Comparison of ENCODE assay signal across 8 mouse cellular contexts in the genomic region with DNA sequence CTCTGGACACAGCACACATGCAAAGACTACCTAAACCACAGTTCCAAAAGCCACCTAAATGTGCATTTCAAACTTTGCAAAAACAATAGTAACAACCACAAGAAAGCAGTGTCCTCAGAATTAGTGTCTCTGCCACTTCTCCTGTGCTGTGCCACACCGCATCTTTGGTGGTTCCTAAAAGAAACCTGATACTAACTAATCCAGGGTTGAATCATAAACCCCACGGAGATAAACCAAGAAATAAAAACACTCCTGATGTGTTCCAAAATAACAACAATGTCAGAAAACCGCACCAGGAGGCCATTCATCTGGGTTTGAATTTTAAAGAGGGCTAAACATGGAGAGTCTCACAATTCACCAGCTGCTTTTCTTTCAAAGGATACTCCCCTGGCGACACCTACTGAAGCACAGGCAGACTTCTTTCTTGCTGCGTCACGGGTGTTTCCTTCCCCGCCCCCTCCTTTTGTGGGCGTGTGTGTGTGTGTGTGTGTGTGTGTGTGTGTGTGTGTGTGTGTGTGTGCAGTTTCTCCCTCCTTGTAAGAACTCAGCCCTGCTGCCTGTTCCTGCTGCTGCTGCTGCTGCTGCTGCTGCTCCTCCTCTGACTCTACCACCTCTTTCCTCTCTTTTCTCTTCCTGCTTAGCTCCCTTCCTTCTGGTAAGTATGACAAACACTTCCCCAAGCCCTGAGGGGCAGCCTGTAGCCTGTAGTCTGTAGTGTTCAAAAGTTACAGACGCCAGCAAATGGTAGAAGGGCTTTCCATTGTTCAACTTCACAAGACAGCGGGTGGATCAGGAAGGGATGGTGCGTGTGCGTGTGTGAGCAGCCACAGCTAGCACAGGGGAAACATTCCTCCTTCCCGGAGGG. TPM values are rescaled to one million over a fixed set of nuclear protein-coding genes. Genes with fewer than 3 reads are reported as not detected.
DNase-seq lines count a peak whose midpoint lies in the region; ATAC-seq and TF ChIP-seq lines count a peak whose summit lies in the region.

A gene (plus strand): TSS at position 460 of the 865 bp plus-strand sequence.

- WGBS in bone marrow, adult 2 months, result 9% methylated on average over 13 of the region's 13 CpGs

- H3K4me3 ChIP-seq in bone marrow, adult 2 months (replicated peaks; ENCODE audit: control insufficient read depth, low read depth, low read length), result peak within 1 kb of the TSS; percentile 44

- no peaks in the 10 kb centered on the region; the same call in 1 of the 2 replicates for H3K4me1 ChIP-seq in bone marrow, adult 2 months (ENCODE audit: control insufficient read depth, insufficient read depth, low read length)

- H3K27ac ChIP-seq in bone marrow, adult 2 months (ENCODE audit: control insufficient read depth, insufficient read depth, low read depth, low read length, poor library complexity), result peak within 1 kb of the TSS; percentile 19

- ATAC-seq in CD4-positive, CD25-positive, alpha-beta regulatory T cell, adult 4 months, result peak; percentile 79
- ATAC-seq in hematopoietic stem cell, adult 5-6 weeks (replicated peaks in 1 of 2; ENCODE audit: insufficient read depth in 1 of 2, low FRiP score in 2 of 2, low TSS enrichment in 1 of 2, low read depth in 1 of 2, poor library complexity in 2 of 2, severe bottlenecking in 2 of 2), result peak; percentile 84 to 85

- peak; percentile 29 to 67 for DNase-seq in frontal cortex, adult 2 months (ENCODE audit: extremely low spot score in 1 of 2, low spot score in 1 of 2)
- peak; percentile 6 to 9 for DNase-seq in layer of hippocampus, postnatal 14 days (ENCODE audit: low spot score in 2 of 2)
- DNase-seq in lung, postnatal 14 days, result peak; percentile 57
- DNase-seq in retina, embryonic 14.5 days (ENCODE audit: low spot score), result peak; percentile 31
- DNase-seq in thymus, postnatal 4 days, result peak; percentile 79

- no peak for TF ChIP-seq POLR2A in bone marrow, adult 2 months (IDR thresholded peaks at IDR 0.05; ENCODE audit: borderline replicate concordance, control insufficient read depth, low read depth, low read length)

- TF ChIP-seq CTCF in bone marrow, adult 2 months (IDR thresholded peaks at IDR 0.05; ENCODE audit: control insufficient read depth, insufficient read depth, low read length), result no peak

RNA-seq across cellular contexts. Expression of the gene that starts here (rescaled TPM):
- 1 to 10 TPM in 1 of 2 experiments, under 1 TPM in 1; 0.95 to 2.0 TPM for polyA plus RNA-seq in CD4-positive, CD25-positive, alpha-beta regulatory T cell, adult 4 months (2017; shearing (Covaris generic))
- polyA plus RNA-seq in bone marrow, adult 2 months (2011; ENCODE audit: insufficient read depth, insufficient read length, low replicate concordance, missing spikeins), result 0.79 TPM in 1 of 2 replicates, not detected in the other
- polyA plus RNA-seq in frontal cortex, adult 2 months (2012; rRNA removed), result 0.86 and 1.4 TPM in 2 replicates
- 3.7 and 5.8 TPM in 2 replicates for total RNA-seq in hematopoietic stem cell, adult 5-6 weeks (2017)
- under 1 TPM; 0.21 TPM for total RNA-seq in layer of hippocampus, postnatal 14 days (2021)

Comparison
In these comparisons a context has a peak if more than half of its experiments do, and no peak if none do; other contexts are left out.
1. Peak in every context shown above with its lines: DNase-seq, ATAC-seq, H3K4me3 ChIP-seq and H3K27ac ChIP-seq.
2. Peak in DNase-seq in layer of hippocampus, postnatal 14 days; RNA of the gene not detected or under 1 TPM.
3. DNase-seq: peak in every context shown above with its lines; median percentile 79 in thymus, postnatal 4 days; 57 in lung, postnatal 14 days; 48 in frontal cortex, adult 2 months; 31 in retina, embryonic 14.5 days; 8 in layer of hippocampus, postnatal 14 days.